Mouse (Mus musculus): Measurements from ENCODE around the gene Bpifb1.

Bpifb1 gene

DNA sequence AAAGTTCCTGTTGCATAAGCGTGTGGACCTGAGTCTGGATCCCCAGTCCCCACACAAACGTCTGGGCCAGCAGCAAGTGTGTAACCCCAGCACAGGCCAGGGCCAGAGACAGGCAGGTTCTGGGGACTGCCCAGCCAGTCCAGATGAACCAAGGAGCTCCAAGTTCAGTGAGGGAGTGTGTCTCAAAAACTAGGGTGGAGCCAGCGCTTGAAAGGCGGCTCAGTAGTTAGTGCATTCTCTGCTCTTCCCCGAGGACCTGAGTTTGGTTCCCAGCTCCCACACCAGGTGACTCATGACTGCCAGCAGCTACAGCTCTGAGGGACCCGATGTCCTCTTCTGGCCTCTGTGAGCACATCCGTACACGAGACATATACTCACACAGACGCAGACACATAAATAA is 6.4 kb downstream of the Bpifb1 start:
- TF ChIP-seq GATA4 (IDR thresholded peaks at IDR 0.05; ENCODE audit: insufficient replicate concordance, low read length) = no peak

GRCm38 (mm10) chr2:154204630-154205029 is 14.0 kb downstream of the Bpifb1 start:
- no peak for TF ChIP-seq GATA4 (IDR thresholded peaks at IDR 0.05; ENCODE audit: insufficient replicate concordance, low read length)

DNA sequence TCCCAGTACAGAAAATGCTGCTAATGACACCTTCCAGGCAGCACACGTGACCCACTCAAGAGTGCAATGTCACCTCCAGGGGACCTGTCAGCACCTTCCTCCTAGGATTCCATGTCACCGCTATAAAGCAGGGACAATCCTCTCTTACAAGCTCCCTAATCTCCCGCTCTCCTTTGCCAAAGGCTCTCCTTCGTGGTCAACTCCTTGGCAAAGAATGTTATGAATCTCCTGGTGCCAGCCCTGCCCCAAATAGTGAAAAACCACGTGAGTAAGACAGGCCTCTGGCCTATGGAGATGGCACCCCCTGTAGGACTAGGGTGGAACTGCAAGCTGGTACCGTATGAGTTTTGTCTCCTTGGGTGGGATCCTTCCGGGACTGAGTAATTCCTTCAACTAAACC is 16.3 kb downstream of the Bpifb1 start:
- no peak for TF ChIP-seq GATA4 (IDR thresholded peaks at IDR 0.05; ENCODE audit: insufficient replicate concordance, low read length)

GRCm38 (mm10) chr2:154209112-154209511 is 18.5 kb downstream of the Bpifb1 start:
- TF ChIP-seq GATA4 (IDR thresholded peaks at IDR 0.05; ENCODE audit: insufficient replicate concordance, low read length) = no peak

DNA sequence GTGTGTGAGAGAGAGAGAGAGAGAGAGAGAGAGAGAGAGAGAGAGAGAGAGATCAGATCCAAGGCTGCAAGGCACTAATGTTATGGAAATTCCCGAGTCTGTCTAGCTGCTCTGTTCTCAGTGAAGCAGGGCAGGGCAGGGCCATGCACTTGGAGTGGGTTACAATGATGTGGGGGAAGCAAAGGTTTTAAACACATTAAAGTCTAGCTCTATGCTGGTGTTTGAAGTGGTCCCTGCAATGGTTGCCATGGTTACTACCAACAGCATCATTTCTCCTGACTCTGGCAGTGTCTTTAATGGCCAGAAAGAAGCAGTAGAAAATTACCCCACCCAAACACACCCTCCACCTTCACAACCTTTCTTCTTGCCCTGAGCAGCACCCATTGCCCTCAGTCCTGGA is 20.5 kb downstream of the Bpifb1 start:
- TF ChIP-seq GATA4 (IDR thresholded peaks at IDR 0.05; ENCODE audit: insufficient replicate concordance, low read length) = no peak

DNA sequence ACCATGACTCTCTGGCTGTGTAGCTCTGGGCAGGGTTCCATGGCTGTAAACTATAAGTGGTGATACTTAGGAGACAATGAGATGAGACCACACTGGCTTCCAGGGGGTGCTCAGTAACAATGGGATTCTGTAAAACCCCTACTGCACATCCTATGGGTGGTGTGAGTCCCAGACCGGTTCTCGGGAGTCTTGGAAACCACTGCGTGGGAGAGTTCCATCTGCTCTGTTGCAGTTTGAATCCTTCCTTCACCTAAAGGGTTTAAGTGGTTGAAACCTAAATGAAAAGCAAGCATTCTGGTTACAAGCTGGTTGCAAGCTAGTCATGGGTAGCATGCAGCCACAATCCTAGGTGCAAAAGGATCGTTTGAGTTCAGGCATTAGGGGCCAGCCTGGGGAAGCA is 21.3 kb downstream of the Bpifb1 start:
- TF ChIP-seq GATA4 (IDR thresholded peaks at IDR 0.05; ENCODE audit: insufficient replicate concordance, low read length) = no peak

DNA sequence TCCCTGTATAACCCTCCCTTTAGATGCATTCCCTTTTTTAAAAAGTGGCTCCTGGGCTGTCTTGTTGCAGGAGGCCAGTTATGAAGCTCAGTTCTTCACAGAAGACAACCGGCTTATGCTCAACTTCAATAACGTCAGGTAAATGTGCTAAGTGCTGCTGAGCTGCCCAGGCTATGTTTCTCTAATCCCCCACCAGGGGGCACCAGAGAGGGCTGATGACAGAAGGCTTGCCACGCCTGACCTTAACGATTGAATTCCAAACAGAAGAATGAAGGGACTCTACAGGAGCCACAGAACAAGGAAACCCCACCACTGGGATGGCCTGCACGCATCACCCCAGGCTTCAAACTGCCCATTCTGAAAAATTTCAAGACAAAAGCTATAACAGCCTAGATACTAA is 24.6 kb downstream of the Bpifb1 start:
- no peak for TF ChIP-seq GATA4 (IDR thresholded peaks at IDR 0.05; ENCODE audit: insufficient replicate concordance, low read length)

- TF ChIP-seq GATA4 (IDR thresholded peaks at IDR 0.05; ENCODE audit: insufficient replicate concordance, low read length) = no peak
These were observed 29.3 kb downstream of the Bpifb1 start for GRCm38 (mm10) chr2:154219950-154220349.

DNA sequence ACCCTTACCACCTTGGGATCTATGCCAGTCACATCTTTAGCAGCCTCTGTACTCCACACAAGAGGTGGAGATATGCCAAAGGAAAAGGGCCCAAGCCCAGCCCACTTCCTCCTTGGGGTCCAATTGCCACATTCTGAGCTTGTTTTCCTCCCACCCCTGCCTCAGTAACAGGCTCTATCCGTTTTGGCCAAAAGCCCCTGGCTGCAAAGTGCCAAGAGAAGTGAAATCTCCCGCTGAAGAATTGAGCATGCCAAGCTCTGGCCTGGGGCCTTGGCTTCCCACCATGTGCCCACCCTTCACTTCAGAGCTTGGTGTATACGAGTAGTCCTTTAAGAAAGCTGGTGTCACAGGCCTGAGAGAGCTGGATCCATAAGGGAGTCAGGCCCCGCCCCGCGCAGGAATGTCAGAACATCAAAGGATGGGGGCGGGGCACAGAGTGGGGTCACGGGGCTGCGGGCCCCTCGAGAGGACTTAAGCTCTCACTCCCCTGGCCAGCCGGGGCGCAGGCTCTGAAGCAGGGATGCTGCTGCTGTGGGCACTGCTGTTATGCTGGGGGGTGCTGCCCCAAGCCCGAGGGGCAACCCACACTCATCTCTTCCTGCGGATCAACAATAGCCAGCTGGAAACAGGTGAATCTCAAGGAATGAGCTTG is 32.8 kb downstream of the Bpifb1 start, which contains the start of gene Bpifb5:
Gene Bpifb5 (plus strand): TSS at position 478 of the 652 bp plus-strand sequence.
- no peak for TF ChIP-seq GATA4 (IDR thresholded peaks at IDR 0.05; ENCODE audit: insufficient replicate concordance, low read length)

- no peak for TF ChIP-seq GATA4 (IDR thresholded peaks at IDR 0.05; ENCODE audit: insufficient replicate concordance, low read length)
These were observed 33.3 kb downstream of the Bpifb1 start for GRCm38 (mm10) chr2:154223917-154224273.

GRCm38 (mm10) chr2:154226991-154227390 is 36.4 kb downstream of the Bpifb1 start:
- no peak for TF ChIP-seq GATA4 (IDR thresholded peaks at IDR 0.05; ENCODE audit: insufficient replicate concordance, low read length)

DNA sequence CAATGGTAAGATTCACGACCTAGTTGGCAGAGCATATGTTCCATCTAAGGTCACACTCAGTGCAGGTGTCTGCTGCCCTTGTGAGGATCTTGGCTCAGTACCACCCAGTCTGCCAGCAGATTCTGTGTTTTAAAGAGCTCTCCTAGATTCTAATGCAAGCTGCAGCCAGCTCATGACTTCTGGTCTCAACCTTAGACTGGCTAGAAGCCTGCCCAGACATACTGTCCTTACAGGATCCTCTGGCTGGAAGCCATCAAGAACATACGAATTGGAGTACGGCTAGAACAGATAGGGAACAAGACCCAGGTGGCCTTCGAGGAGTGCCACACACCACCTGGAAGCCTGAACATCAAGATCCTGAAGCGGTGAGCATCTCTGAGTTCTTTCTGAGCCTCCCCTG is 37.2 kb downstream of the Bpifb1 start:
- no peak for TF ChIP-seq GATA4 (IDR thresholded peaks at IDR 0.05; ENCODE audit: insufficient replicate concordance, low read length)

- no peak for TF ChIP-seq GATA4 (IDR thresholded peaks at IDR 0.05; ENCODE audit: insufficient replicate concordance, low read length)
These were observed 42.8 kb downstream of the Bpifb1 start for GRCm38 (mm10) chr2:154233426-154233825.

DNA sequence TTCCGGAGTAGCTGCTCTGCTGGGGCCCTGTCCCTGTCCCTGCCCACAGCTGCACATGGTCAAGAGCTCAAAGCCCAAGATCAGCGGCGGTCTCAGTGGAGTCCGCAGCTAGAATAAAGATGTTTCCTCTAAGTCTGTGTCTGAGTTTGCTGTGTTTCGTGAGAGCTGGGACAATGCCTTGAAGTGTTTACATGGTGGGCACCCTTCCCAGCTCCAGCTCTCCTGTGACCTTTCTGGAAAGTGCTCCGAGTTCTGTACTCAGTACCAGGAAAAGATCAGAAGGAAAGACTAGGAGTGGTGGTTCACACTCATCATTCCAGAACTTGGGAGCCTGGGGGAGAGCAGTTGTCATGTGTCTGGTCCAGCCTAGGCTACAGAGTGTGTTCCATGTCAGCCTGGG is 50.2 kb downstream of the Bpifb1 start:
- no peak for TF ChIP-seq GATA4 (IDR thresholded peaks at IDR 0.05; ENCODE audit: insufficient replicate concordance, low read length)

GRCm38 (mm10) chr2:154243356-154244036 is 52.9 kb downstream of the Bpifb1 start:
- no peak for TF ChIP-seq GATA4 (IDR thresholded peaks at IDR 0.05; ENCODE audit: insufficient replicate concordance, low read length)

GRCm38 (mm10) chr2:154245322-154245721 is 54.7 kb downstream of the Bpifb1 start:
- TF ChIP-seq GATA4 (IDR thresholded peaks at IDR 0.05; ENCODE audit: insufficient replicate concordance, low read length) = no peak

DNA sequence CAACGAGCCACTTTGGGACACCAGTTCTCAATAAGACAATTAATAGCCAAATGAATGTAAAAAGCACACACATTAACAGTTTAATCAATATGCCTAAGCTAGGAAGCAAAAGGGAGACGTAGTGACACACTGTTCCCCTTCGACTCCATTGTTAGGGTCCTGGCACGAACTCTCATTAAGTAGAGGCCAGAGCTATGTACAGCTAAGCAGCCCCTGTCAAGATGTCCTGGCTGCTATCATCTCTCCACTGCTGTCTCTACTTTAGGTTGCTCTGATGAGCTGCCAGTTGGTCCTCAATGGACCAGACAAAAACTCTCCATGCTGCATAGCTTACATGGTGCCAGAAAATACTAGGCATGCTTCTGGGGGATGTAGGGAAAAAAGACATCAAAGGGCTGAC is 65.2 kb downstream of the Bpifb1 start:
- TF ChIP-seq GATA4 (IDR thresholded peaks at IDR 0.05; ENCODE audit: insufficient replicate concordance, low read length) = no peak
